Mouse (Mus musculus): ENCODE measurements around the gene Tmem274.
"Not testable (repeated sequence)": the region's sequence is repeated elsewhere in the genome, so short reads cannot be mapped to it uniquely, and the experiment has no call there.

Gene Tmem274

DNA sequence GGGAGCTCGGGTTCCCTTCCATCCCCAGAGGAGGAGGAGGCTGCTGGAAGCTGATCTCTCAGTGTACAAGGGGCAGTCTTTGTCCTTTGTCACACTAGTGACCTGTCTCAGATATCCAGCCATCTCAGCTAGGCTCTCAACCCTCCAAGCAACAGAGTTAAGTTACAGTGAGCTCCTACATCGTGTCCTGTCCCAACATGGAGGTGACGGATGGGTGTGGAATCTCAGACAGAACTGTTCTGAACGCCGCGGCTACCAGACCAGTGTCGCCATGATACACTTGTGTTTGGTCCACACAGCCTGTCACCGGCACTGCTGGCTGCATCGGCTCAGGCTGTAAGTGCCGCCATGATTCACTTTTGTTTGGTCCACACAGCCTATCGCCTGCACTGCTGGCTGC, at the start of gene Tmem274:
Tmem274 (plus strand) TSS at position 301 of the 400 bp plus-strand sequence.
- in situ Hi-C loops (cut with MboI; ENCODE audit: low pct_unique_long_range_greater_than_20kb in 1 of 2, low sequenced_read_pairs in 2 of 2, unreplicated experiment in 1 of 2): no loop called here

DNA sequence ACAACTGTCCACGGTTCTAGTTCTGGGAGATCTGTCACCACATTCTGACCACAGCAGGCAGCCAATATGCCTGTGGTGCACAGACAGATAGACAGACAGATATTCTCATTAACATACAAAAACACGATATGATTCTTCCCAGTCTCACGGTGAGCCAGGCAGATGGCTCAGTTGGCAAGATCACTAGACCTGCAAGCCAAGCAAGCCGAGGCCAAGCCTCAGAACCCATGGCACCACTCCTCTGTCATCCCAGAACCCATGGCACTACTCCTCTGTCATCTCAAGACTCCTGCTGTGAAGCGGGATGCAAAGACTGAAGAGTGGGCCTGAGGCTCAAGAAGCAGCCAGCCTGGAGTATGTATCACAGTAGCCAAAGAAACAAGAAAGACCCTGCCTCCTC, 47.6 kb upstream of the Tmem274 start:
- in situ Hi-C loops (cut with MboI; ENCODE audit: low pct_unique_long_range_greater_than_20kb in 1 of 2, low sequenced_read_pairs in 2 of 2, unreplicated experiment in 1 of 2): no loop called here

DNA sequence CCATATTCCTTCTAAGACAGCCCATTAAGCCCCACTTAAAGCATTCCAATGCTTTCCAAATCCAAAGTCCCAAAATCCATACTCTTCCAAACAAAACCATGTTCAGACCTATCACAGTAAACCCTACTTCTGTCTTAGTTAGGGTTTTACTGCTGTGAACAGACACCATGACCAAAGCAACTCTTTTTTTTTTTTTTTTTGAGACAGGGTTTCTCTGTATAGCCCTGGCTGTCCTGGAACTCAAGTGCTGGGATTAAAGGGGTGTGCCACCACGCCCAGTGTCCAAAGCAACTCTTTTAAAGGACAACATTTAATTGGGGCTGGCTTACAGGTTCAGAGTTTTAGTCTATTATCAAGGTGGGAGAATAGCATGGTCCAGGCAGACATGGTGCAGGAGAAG, 45.3 kb upstream of the Tmem274 start:
- in situ Hi-C loops (cut with MboI; ENCODE audit: low pct_unique_long_range_greater_than_20kb in 1 of 2, low sequenced_read_pairs in 2 of 2, unreplicated experiment in 1 of 2): not testable (repeated sequence)

DNA sequence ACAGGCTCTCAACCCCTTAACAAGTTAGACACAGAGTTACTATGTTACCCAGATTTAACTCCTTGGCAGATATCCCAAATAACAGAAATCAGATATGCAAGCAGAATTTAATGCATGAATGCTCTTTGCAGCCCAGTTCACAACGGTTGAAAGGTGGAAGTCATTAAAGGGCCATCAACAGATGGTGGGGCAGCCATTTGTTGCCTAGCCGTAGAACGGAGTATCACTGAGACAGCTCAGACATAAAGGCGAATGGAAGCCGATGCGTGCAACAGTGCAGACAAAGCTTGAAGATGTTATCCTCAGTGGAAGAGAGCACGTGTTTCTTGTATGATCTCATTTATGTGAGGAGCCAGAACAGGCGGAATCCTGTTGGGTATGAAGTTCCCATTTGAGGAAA, 36.6 kb upstream of the Tmem274 start:
- in situ Hi-C loops (cut with MboI; ENCODE audit: low pct_unique_long_range_greater_than_20kb in 1 of 2, low sequenced_read_pairs in 2 of 2, unreplicated experiment in 1 of 2): no loop called here

DNA sequence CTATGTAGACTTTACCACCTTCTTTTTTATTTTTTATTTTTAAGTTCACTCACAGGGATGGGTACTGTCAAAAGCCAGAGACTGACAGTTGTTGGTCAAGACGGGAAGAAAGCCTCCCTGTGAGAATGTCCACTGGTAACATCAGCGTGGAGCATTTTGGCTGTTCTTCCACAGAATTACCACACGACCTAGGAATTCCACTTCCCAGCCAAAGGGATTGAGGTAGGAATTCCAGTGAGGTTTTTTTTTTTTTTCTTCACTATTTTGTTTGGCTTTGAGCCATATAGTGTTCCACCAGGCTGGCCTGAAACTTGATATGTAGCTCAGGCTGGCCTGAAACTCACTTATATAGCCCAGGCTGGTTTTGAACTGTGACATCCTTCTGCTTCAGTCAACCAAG, 34.7 kb upstream of the Tmem274 start:
- in situ Hi-C loops (cut with MboI; ENCODE audit: low pct_unique_long_range_greater_than_20kb in 1 of 2, low sequenced_read_pairs in 2 of 2, unreplicated experiment in 1 of 2): no loop called here

DNA sequence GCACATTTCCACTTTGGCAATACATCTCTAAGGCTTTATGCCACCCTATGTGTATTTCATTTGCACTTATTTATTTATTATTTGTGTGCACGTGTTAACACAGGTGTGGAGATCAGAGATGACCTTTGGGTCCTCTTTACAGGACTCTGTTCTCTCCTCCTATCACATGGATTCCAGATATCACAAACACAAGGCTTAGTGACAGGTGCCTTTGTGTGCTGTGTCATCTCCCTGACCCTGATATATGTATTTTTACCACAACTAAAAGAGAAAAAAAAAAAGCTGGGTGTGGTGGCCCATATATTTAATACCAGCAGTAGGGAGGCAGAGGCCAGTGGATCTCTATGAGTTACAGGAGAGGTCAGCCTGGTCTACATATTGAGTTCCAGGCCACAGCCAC, 32.7 kb upstream of the Tmem274 start:
- in situ Hi-C loops (cut with MboI; ENCODE audit: low pct_unique_long_range_greater_than_20kb in 1 of 2, low sequenced_read_pairs in 2 of 2, unreplicated experiment in 1 of 2): no loop called here

DNA sequence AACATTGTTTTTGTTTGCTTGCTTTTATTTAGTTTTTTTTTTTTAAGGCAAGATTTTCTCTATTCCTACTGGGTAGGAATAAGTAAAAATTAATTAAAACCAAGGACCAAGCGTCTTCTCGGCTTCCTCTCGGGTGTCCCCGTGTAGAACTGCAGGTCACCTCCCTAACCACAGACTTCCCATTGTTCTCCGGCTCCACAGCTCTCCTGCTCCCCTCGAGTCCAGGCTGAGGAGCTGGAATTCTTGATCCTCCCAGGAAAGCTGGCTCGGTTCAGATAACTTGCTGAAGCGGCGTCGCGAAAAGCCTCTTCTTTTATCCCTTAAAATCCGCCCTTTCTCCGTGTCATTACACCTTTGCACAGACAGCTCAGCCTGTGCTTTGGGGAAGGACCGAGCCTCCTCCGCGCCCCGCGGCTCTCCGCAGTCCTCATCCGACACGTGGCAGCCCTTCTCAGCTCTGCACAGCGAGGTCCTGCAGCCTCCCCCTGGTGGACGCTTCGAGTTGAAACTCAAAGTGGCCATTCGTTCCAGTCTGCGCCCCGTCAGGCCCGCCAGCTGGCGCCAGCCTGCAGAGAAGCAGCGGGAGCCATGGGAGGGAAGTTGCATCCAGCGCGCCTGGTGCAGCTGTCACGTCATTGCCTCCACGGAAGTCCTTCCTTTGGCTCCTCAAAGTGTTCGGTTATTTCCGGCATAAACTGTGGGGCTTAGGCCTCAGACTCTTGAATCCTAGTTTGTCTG, 32.0 kb upstream of the Tmem274 start:
- in situ Hi-C loops (cut with MboI; ENCODE audit: low pct_unique_long_range_greater_than_20kb in 1 of 2, low sequenced_read_pairs in 2 of 2, unreplicated experiment in 1 of 2): no loop called here

DNA sequence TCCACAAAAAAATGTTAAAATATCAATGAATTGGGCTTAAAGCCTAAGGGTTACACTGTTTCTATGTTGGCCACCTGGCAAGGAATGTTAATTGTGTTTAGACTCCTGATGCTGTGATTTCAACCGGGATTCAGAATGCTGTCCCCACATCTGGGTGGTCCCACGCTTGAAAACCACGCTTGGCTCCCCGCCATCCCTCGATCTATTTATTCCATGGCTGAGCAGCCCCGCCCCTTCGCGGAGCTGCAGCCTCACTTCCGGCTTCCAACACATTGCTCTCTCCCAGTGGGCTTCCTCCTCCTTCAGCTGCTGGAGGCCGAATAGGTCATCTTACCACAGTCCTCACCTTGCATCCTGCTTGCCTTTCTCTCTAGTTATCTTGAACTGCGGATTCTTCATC, 31.3 kb upstream of the Tmem274 start:
- in situ Hi-C loops (cut with MboI; ENCODE audit: low pct_unique_long_range_greater_than_20kb in 1 of 2, low sequenced_read_pairs in 2 of 2, unreplicated experiment in 1 of 2): no loop called here

DNA sequence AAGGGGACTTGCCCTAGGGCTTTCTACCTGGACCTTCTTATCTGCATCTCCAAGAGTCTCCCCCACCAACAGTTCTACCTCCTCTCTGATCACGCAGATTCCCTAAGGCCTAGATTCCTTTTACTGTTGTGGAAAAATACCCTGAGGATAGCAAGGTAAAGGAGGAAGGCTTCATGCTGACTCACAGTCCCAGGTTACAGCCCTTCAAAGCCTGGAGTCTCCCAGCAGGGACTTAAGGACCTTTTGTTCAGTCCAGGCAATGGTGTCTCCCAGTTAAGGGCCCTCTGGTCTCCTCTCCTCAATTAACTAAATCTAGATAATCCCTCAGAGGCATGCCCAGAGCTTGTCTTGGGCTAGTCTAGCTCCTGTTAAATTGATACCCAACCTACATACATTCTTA, 30.9 kb upstream of the Tmem274 start:
- in situ Hi-C loops (cut with MboI; ENCODE audit: low pct_unique_long_range_greater_than_20kb in 1 of 2, low sequenced_read_pairs in 2 of 2, unreplicated experiment in 1 of 2): no loop called here

DNA sequence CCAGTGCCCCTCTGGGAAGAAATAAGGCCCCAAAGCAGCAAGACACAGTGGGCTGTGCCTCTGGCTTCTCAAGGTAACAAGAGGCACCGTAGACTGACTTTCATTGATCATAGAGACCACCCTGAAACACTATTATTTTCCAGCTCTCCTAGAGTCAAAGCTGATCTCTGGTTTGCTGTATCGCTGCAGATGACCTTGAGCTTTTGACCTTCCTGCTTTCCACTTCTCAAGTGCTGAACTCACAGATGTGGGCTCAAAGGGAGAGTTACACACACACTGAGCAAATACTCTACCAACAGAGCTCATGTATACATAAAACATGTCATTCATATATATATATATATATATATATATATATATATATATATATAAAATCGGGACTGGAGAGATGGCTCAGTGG, 26.5 kb upstream of the Tmem274 start:
- in situ Hi-C loops (cut with MboI; ENCODE audit: low pct_unique_long_range_greater_than_20kb in 1 of 2, low sequenced_read_pairs in 2 of 2, unreplicated experiment in 1 of 2): loop anchor here in 1 of 2 experiments (5.0 kb wide), 1 partner anchor 97 kb away; no protein-coding TSS in a partner anchor

DNA sequence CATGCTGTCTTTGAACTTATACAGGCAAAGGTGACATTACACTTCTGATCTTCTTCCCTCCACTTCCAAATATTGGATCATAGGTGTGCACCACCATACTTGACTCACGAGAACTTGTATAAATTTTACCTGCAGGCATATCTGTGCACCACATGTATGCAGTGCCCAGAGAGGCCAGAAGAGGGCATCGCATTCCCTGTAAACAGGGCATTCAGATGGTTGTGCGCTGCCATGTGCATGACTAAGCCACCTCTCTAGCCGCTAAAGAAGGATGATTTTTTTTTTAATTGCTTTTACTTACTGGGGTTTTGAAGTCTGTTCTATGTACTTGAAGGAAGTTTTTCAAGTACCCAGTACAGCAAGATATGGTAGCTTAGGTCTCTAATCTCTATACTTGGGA, 23.5 kb upstream of the Tmem274 start:
- in situ Hi-C loops (cut with MboI; ENCODE audit: low pct_unique_long_range_greater_than_20kb in 1 of 2, low sequenced_read_pairs in 2 of 2, unreplicated experiment in 1 of 2): loop anchor here in 1 of 2 experiments (5.0 kb wide), 1 partner anchor 94 kb away; no protein-coding TSS in a partner anchor

DNA sequence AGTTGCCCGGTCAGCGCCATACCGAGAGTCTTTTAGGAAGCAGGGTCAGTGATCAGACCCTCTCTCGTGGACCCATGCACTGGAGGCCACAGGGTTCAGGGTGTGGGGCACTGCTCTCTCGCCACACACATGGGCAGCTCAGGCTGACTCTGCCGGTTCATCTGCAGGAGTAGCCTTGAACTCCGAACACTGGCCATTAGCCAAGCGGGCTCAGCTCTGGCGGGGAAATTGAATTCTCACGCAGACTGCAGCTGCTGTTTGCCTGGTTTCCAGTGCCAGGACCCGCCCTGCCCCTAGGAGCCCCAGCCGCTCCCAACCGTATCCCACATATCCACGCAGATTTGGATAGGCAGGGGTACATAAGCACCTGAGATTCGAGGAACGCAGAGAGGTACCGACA, 22.9 kb upstream of the Tmem274 start:
- in situ Hi-C loops (cut with MboI; ENCODE audit: low pct_unique_long_range_greater_than_20kb in 1 of 2, low sequenced_read_pairs in 2 of 2, unreplicated experiment in 1 of 2): loop anchor here in 1 of 2 experiments (5.0 kb wide), 1 partner anchor 93 kb away; no protein-coding TSS in a partner anchor

DNA sequence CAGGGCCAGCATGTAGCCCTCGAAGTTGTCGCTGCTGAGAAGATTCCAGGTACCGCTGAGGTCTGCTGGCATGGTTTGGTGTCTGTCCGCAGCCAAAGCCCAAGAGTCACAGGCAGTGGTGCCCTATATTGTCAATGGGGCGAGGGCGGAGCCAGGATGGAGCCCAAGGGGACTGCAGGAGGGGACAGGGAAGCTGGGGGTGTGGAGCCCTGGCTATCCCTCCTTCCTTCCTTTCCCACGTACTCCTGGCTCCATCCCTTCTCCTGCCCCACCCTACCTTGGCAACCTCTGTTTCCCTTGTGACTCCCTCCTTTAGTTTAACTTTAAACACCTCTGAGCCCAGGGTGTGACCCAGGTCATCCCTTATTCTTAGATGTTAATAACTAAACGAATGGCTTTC, 22.3 kb upstream of the Tmem274 start, which contains the start of gene Rbp7:
Rbp7 (minus strand) TSS at position 100 of the 400 bp plus-strand sequence.
- in situ Hi-C loops (cut with MboI; ENCODE audit: low pct_unique_long_range_greater_than_20kb in 1 of 2, low sequenced_read_pairs in 2 of 2, unreplicated experiment in 1 of 2): loop anchor here in 1 of 2 experiments (5.0 kb wide), 1 partner anchor 92 kb away; no protein-coding TSS in a partner anchor

DNA sequence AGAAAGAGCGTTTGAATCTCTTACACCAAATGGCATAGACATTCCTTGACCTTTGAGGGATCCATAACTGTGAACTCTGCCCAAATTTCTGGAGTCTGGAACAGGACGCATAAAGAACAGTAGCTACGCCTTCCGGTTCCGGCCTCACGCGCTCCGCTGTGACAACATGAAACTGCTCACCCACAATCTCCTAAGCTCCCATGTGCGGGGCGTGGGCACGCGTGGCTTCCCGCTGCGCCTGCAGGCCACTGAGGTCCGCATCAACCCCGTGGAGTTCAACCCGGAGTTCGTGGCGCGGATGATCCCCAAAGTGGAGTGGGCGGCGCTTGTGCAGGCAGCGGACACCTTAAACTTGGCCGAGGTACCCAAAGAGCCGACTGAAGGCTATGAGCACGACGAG, 20.0 kb upstream of the Tmem274 start:
- in situ Hi-C loops (cut with MboI; ENCODE audit: low pct_unique_long_range_greater_than_20kb in 1 of 2, low sequenced_read_pairs in 2 of 2, unreplicated experiment in 1 of 2): not testable (repeated sequence)

DNA sequence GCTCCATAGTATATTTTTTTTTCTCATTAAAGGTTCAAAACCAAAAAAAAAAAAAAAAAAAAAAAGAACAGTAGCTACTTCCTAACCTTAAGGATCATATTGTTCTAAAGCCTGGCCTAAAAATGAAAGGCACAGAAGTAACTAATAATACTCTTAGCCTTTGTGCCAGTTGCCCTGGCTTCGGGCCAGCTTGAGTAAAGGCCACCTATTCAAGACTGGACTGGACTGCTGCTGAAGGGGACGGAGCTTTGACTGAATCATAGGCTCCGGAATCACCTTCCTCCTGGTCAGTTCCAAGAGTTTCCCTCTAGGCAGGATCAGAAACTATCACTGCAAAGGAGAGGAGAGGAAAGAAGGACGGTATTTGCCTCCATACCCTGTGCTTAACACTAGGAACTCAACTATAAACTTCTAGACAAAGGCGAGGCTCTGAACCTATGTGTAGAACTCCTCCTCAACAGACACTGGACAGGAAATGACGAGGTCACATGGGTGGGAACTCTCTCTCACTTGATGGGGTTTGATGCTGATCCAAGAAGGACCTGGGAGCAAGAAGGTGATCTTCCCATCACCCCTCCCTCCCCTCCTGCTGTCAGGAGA, 19.2 kb upstream of the Tmem274 start:
- in situ Hi-C loops (cut with MboI; ENCODE audit: low pct_unique_long_range_greater_than_20kb in 1 of 2, low sequenced_read_pairs in 2 of 2, unreplicated experiment in 1 of 2): no loop called here

DNA sequence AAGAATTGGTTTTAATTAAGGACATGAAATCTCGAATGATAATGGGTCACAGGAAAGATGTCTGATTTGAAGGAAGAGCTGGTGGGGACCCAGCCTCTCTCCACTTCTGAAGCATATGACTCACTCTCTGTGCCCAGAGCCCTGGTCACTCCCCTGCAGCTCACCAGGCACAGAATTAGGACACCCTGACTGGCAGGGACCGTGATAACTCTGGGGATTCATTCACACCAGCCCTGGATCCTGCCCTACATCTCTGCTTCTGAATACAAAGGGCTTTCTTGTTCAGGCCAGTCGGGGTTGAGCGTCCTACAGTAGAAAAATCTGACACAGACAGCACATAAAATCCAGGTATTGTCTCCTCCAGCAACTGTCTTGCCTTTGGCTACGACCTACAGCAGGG, 18.7 kb upstream of the Tmem274 start:
- in situ Hi-C loops (cut with MboI; ENCODE audit: low pct_unique_long_range_greater_than_20kb in 1 of 2, low sequenced_read_pairs in 2 of 2, unreplicated experiment in 1 of 2): no loop called here

DNA sequence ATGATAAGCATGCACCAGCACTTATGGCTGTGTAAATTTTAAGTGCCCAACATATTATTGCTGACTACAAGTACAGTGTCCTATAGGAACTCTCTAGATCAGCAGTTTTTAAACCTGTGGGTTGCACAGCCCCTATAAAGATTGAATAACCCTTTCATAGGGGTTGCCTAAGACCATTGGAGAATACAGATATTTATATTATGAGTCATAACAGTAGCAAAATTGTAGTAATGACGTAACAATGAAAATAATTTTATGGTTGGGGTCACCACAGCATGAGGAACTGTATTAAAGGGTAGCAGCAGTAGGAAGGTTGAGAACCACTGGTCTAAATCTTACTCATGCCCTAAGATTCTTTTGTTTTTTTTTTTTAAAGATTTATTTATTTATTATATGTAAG, 17.8 kb upstream of the Tmem274 start:
- in situ Hi-C loops (cut with MboI; ENCODE audit: low pct_unique_long_range_greater_than_20kb in 1 of 2, low sequenced_read_pairs in 2 of 2, unreplicated experiment in 1 of 2): no loop called here

DNA sequence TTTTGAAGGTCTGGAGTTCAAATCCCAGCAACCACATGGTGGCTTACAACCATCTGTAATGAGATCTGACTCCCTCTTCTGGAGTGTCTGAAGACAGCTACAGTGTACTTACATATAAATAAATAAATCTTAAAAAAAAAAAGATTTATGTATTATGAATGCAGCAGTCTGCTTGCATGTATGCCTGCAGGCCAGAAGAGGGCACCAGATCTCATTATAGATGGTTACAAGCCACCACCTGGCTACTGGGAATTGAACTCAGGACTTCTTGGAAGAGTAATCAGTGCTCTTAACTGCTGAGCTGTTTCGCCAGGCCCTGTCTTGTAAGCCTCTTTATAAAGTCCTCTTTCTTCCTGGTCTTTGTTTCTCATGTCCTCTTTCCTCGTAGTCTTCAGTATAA, 16.7 kb upstream of the Tmem274 start:
- in situ Hi-C loops (cut with MboI; ENCODE audit: low pct_unique_long_range_greater_than_20kb in 1 of 2, low sequenced_read_pairs in 2 of 2, unreplicated experiment in 1 of 2): loop anchor here in 1 of 2 experiments (10.0 kb wide), 1 partner anchor 64 kb away; no protein-coding TSS in a partner anchor

DNA sequence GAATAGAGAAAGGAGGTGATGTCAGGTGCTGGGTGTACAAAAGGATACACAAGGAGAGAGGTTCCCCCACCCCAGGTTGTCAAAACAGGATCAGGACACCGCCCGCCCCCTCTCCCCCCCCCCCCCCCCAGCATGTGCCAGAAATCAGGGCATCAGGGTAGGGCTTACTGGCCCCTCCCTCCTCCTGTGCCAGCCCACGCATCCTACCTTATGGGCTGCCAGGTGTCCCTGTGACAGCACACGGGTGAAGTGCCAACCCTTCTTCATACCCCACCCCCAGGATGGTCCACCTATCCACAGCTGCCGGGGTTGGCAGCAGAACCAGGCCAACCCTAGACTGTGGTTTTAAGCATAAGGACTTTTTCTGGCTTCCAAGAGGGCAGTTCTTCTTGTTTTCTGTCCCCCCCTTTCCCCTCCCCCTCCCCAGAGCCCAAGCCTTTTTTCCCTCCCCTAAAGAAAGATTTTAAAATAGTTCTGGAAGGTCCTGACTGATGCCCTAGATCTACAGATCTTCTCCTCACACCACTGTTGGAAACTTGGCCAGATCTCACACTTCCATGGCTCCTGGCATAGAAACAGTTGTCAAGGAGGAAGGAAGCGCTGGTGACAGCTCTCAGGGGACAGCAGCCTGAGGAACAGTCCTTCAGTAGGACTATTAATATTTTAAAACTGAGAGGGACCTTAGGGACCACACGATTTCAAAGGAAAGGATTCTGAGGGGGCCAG, 15.4 kb upstream of the Tmem274 start:
- in situ Hi-C loops (cut with MboI; ENCODE audit: low pct_unique_long_range_greater_than_20kb in 1 of 2, low sequenced_read_pairs in 2 of 2, unreplicated experiment in 1 of 2): loop anchor here in 1 of 2 experiments (10.0 kb wide), 1 partner anchor 63 kb away; no protein-coding TSS in a partner anchor

Data from mouse embryonic stem cell (cell line).